Mouse (Mus musculus) cerebellum, postnatal 14 days (tissue): ENCODE measurements around the gene Adck2.

Experiments used
- DNase-seq, 2 experiments: peaks; one replicate each; pipeline ENCODE4 v3.0.0; 2021; ENCODE audit warnings: mixed read lengths in 2 of 2

Adck2 gene

DNA sequence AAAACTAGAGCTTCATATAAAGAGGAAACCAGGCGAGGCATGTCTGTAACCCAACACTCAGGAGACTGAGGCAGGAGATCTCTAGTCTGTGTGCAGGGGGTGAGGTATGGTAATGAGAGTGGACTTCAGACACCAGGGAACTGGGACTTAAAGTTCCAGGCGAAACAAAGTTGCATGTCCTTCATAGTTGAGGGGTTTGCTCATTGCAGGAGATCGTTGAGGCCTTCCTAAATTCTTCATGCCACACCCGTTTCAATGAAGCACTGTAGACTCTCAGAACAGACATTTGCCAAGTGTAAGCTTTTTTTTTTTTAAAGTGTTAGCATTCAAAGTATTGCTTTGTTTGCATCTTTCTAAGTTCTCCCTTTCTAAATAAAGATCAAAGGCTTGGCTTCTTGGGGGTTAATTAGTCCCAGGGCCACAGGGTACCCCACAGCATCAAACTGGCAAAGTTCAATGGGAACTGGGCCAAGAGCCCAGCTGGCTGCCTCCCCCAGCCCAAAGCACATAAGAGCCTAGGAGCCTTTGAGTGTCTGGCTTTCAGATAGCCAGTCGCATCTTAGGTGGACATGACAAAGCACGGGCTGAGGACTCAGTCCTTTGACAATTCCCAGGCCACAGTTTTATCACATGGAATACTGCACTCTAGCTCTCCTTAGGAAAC is 14.3 kb upstream of the Adck2 start:
- peak in 1 of 2 experiments; percentile 19 for DNase-seq

DNA sequence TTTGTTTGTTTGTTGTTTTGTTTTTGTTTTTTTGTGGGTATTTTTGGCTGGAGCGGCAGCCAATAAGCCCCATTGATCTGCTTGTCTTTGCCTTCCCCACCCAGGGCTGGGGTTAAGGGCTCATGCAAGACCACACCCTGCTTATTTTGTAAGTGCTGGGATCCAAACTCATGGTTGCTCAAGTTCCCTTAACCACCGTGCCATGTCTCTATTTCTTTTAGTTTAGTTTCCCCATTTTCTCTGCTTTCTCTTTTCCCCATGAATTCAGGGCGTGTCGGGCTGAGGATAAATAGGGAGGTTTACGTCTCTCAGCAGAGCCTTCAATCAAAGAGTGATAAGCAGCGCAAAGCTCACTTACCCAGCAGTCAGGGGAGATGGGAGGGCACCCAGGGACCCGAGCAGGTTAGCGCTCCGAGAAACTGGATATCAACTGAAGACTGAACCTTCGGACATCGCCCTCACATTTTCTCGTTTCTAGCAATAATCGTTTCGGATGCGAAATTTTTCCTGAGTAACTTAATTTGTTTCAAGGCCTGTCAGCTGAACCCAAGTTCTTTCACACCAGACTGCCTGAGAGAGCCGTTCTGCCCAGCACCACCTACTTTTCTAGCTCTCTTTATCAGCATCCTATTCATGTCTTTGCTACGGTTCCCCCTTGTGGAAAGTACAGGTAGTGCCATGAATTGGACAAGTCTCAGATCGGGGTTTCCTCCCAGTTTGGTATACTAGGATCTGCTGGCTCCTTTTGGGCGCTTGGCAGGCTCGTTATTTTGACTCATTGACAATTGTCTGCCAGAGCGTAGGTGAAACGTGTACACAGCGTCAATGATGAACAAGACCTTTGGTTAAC is 11.3 kb upstream of the Adck2 start:
- DNase-seq = peak; percentile 90

DNA sequence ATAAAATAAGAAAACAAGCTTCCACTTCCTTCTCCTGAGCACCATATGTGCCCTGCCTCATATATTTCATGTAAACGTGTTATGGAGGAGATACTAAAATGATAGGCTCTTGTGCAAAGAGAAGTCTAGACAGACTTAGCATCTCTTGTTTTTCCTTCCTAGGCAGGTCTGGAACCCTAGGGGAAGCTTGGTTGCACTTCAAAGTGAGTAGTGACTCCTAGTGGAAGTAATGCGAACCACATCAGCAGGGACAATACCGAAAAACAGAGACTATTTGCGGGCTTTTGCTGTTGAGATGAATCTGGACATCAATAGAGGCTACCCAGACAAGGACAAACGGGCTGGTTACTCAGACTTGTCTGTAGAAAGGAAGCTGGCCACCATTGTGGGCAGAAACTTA is 6.1 kb upstream of the Adck2 start:
- DNase-seq = peak; percentile 67

DNA sequence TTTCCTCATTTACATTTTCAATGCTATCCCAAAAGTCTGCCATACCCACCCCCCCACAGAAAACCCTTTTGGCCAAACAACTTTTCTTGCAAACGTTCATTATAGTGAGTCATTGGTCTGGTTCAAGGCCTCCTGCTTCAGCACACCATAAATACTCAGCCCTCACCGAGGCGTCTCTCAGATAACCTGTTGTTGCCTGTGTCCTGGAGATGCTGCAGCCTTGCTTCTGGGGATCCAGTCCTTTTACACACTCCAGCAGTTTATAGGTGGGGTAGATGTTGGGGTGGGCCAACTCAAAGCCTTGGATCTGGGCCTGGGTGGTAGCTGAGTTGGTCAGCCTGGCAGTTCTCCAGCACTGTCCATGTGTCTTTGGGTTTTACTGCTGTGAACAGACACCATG is 3.2 kb upstream of the Adck2 start:
- no peak for DNase-seq

DNA sequence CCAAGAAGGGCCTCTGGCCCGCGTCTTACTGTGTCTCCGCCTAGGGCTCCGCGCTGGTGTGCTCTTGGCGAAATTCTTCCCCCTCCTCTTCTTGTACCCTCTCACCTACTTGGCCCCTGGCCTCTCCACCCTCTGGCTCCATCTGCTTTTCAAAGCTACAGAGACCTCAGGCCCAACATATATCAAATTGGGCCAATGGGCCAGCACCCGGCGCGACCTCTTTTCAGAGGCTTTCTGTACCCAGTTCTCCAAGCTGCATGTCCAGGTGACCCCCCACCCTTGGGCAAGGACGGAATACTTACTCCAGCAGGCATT is 839 bp downstream of the Adck2 start:
- peak in 1 of 2 experiments; percentile 51 for DNase-seq

DNA sequence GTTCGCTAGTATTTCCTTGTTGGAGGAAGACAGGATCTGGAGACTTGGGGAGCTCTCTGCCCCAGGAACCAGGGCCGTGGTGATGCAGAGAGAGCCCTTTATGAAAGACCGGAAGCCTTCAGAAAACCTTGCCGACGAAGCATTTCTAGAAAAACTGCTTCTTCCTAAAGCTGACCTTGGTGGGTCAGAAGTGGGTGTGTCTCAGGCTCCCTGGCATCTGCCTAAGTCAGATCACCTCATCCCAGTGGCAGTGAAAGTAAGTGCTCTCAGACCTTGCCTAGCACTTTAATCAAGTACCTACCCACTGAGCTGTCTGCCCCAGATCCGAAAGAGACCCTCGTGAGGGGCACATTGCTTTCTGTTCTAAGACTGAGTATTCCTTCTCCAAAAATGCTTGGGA is 1.3 kb downstream of the Adck2 start:
- no peak for DNase-seq

DNA sequence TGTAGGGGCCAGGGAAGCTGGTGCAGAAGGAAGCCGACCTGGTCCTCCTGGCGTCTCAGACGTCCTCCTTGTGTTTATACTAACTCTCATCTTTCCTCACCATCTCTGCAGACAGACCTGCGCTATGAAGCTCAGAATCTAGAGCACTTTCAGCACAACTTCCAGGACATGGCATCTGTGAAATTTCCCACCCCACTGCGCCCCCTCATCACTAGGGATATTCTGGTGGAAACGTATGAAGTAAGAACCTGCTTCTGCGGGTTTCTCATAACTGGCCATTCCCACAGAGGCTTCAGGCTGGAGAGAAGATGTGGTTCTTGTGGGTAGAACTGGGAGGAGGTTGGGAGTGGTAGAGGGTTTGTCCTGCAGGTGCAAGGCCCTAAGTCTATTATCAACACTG is 5.9 kb downstream of the Adck2 start:
- DNase-seq = no peak

DNA sequence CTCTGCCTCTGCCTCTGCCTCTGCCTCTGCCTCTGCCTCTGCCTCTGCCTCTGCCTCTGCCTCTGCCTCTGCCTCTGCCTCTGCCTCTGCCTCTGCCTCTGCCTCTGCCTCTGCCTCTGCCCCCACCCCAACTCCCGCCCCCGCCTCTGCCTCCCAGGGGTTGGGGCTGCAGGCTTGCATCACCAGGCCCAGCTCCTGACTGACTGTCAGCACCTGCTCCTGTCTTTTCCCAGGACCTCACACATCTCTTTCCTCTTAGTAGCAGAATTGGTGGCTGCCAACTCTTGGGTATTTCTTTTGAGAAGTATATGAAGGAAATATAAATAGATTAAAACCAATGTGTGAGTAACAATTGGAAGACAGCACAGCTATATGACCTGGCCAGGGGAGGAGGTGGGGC is 6.9 kb downstream of the Adck2 start:
- no peak for DNase-seq

DNA sequence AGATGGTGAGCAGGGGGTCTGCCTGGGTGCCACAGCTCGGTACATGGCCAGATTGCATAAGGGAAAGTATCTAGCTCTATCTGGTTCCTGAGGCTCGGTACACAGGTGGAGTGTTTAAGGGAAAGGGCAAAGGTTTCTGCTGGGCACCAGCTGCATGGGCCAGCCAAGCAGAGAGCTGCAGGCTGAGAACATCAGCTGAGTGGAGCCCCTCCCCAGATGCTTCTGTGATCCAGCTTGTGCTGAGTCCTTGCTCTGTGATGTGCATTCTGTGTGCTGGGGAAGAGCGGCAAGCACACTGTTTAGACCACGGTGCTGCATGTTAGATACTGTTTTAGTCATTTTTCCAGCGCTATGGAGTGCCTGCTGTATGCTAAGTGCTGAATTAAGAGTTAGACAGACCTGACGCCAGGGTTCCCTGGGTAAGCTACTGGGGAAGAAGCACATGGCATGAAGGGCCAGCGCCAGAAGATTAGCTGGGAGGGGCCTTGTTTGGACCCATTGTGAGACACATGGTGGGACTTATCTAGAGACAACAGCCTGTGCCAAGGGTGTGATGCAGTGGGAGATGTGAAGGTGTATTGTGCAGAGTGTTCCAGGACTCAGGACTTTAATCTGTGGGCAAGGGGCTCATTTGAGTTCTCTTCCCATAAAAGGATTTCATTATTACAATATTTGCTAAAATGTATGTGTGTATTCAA is 7.6 kb downstream of the Adck2 start:
- no peak for DNase-seq

DNA sequence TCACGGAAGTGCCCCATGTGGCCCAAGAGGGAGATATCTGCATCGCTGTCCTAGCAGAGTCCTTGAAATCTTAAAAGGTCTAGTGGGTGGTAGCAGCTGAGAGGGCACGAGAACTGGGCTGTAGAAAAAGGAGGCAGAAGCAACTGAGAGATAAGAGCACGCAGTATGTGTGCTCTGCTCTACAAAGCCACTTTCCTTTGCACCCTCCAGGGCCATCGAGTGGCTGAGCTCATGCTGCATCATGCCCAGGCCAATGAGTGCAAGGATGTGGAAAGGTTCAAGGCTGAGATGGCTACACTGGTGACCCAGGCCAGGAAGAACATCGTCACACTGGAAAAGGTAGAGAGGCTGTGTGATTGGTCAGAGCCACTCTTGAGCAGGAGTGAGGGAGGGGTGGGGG is 11.8 kb downstream of the Adck2 start, which contains the start of gene Gm42420:
TSS of gene Gm42420 (plus strand) at position 237 of the 400 bp plus-strand sequence.
- DNase-seq = no peak

DNA sequence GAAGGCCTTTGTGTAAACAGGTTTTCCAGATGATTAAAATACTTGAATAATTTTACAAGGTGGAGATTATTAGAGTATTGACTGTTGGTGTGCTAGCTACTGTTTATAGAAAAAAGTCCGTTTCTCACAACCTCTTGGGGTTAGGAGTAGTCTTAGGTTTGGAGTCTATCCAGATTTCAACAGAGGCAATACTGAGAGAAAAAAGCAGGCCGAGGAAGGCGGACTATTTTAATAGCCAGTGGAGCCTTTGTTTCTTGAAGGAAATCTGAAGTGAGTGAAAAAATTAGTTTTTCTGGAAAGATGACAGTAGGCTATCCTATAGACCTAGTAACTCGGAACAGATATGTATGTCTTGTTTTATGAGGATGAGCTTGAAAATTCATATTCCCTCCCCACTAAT is 17.8 kb downstream of the Adck2 start:
- DNase-seq = no peak

DNA sequence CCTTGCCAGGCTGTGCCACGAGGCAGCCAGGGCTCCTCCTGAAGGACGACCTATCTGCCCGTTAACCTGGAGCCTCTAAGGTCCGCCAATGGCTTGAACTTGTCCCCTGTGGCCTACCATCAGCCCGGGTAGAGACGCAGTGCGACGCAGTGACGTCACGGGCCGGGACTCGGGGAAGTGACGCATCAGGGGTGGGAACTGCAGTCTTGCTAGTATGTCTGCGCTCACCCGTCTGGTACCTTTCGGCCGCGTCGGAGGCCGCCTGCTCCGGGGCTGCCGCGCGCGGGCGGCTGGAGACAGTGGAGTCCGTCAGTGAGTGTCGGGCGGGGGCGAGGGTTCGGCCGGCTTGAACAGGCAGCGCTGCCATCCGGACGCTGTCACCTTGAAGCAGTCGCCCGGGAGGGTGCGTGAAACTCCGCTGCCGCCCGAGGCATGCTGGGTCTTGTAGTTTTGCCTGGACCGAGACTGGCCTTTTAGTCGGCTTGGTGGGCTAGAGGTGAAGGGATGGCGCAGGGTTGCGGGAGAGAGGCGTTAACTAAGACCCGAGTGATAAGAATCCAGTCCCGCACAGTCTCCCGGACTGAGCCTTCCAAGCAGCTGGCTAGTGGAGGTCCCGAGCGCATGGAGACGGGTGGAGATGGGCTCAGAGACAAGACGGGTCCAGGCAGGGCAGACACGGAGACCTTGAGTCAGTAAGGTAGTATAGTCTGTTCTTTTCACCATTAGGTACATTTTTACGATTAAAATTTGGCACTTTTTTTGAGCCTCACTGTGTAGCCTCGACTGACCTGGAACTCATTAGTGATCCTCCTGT is 18.9 kb downstream of the Adck2 start, which contains the start of gene Ndufb2:
TSS of gene Ndufb2 (plus strand) at position 174 of the 814 bp plus-strand sequence.
- peak; percentile 96 to 98 for DNase-seq

DNA sequence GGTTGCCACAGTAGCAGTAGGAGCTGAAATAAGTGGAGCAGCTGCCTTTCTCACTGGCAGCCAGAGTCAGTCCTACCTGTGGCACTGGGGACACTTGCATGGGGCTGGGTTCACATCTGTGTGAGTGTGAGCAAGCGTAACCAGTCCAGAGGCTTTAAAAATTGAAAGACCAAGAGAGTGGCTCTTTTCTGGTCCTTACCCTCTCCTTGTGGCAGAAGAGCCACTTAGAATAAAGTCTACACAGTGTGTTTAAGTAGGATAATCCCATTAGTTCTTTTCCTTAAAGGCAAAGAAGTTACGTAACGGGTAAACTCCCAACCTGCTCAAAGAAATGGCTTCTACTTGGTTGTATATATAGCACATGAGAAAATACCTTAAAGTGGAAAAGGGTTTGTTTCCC is 27.2 kb downstream of the Adck2 start:
- no peak for DNase-seq

DNA sequence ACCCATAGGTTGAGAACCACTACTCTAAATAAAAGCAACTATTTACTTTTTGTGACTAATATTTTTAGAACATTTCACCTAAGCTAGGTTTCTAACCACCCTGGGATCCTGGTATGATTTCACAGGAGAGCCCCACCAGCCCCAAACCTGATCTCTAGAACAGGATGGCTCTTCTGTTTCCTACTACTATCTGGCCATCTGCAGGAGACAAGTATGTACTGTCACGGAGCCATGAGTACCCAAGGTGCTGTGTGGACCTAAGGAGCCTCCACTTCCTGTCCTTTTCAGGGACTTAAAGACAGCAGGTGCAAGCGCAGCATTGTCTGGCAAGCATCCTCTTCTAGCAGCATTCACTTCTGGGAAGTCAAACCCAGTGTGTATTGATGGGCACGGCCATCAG is 28.2 kb downstream of the Adck2 start:
- no peak for DNase-seq

DNA sequence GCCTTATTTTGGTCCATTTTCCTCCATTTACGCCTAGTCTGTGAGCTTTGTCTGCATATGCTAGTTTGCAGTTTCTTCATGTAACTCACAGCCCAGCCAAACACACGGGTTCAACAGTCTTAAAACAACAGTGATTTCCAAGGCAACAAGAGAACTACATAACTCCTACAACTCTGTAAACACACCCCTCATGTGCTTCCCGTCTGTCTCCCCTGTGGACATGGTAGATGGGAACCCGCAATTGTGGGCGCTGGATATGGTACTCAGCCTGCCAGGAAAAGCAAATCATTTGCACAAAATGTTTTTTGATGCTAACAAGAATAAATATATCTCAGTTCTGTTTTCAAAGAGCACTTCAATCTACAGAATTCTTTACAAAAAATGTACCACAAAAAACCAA is 30.9 kb downstream of the Adck2 start:
- DNase-seq = no peak

DNA sequence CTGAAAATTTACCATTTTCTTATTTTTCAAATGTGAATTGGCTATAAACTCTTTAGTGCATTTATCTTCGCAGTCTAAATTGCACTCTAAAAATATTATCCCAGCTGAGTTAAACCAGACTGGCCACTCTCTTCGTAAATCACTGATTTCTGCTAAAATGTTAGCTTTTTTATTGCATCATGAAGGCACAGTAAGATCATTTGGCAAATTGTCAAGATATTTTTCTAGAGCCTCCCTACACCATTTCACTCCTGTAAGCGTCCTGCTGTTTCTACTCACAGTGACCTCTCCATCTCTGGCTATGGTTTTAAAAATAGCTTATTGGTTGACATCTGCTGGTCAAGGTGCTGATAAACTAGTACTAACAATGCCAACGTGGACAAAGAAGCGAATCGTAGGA is 32.4 kb downstream of the Adck2 start:
- DNase-seq = no peak

DNA sequence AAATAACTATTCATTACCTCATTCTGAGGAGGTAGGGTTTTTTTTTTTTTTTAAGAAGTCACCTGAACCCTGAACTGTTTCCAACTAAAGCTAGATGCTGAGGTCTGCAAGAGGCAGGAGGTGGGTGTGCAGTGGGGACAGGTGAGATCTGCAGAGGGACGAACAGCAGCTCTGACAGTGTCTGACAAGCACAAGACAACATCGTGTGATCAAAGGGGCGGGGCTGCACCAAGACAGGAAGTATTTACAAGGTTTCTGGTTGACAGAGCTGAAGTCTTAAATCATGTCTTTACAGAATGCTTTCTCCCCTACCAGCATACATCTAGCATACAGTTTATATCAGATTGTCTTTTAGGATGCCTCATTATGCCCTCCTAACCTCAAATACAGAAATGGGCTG is 33.2 kb downstream of the Adck2 start:
- DNase-seq = no peak

DNA sequence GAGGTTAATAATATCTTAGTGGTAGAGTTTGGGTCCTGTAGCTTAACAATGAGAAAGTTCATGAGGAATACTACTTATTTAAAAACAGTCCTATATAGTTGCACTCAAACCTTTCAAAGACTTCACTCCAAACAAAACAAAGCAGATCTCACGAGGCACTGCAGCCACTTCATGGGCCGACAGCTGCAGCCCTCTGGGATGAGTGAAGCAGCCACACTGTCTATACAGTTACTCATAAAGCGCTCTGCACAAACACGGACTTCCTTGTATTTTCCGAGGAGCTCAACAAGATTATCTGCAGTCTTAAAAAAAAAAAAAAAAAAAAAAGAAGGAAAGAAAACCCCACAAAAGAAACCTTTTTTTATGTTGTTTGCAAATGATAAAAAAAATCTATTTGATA is 33.7 kb downstream of the Adck2 start:
- no peak for DNase-seq

DNA sequence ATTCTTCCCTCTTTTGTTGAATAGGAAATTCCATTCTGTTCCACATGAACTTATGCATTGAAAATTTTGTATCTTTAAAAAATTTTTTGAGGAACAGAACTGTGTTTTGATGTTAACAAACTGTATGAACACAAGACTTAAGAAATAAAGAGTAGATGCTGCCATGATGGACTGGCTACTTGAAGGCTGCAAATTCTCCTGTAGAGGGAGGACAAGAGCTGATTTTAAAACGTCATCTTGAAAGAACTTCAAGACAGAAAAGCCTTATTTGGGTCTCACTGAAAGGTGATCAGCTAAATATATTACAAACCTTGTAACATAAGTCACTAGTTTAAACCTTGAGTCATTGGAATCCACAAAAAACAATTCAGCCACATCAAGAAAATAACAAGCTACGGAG is 36.5 kb downstream of the Adck2 start:
- DNase-seq = no peak

DNA sequence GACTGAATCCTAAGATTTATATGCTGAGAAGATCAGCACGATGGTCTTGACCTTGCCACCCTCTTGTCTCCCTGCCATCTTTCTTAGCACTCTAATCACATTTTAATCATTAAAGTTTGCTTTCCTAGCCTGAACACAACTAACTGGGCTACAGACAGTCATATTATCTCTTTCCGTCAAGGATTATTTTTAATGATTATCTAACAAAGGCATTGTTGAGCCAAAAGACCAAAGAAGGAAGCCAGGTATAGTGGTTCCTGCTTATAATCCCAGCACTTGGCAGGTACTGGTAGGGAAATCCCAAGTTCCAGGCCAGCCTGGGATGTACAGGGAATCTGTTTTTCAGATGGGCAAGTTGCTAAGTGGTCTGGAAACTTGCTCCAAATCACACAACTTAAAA is 37.6 kb downstream of the Adck2 start:
- no peak for DNase-seq
